Mouse (Mus musculus) MEL (cell line): ENCODE measurements around the gene Caml.

Source experiments
- CHD1 ChIP-seq: IDR thresholded peaks from 2 replicates; pipeline ENCODE4 v1.6.1; 2012; ENCODE audit warnings: low read depth, mild to moderate bottlenecking, inconsistent platforms, low read length, improper control_type of control experiment
- CTCF ChIP-seq, 3 experiments: IDR thresholded peaks in 2 of 3; conservative IDR thresholded peaks in 1 of 3; 2 replicates each; pipeline ENCODE4 v1.5.1; 2011 to 2012; ENCODE audit warnings: low read length in 3 of 3, low read depth in 2 of 3, mild to moderate bottlenecking in 2 of 3, improper control_type of control experiment in 1 of 3, inconsistent platforms in 1 of 3, mixed read lengths in 1 of 3, moderate library complexity in 1 of 3; ENCODE audit not compliant: control insufficient read depth in 1 of 3, insufficient read depth in 1 of 3, poor library complexity in 1 of 3, severe bottlenecking in 1 of 3
- POLR2A ChIP-seq, 2 experiments: IDR thresholded peaks; 2 replicates each; pipeline ENCODE4 v1.6.1; 2011 to 2012; ENCODE audit warnings: low read length in 2 of 2, mild to moderate bottlenecking in 2 of 2, control low read depth in 1 of 2, improper control_type of control experiment in 1 of 2, low read depth in 1 of 2, moderate library complexity in 1 of 2; ENCODE audit not compliant: control insufficient read depth in 1 of 2, insufficient read depth in 1 of 2, poor library complexity in 1 of 2
- TBP ChIP-seq: IDR thresholded peaks from 2 replicates; pipeline ENCODE4 v1.8.0; 2011; ENCODE audit warnings: low read depth, low read length, improper control_type of control experiment
- USF1 ChIP-seq: IDR thresholded peaks from 2 replicates; pipeline ENCODE4 v1.6.1; 2014; ENCODE audit warnings: low read depth, mild to moderate bottlenecking, inconsistent platforms, low read length, improper control_type of control experiment, moderate library complexity
- USF2 ChIP-seq, 2 experiments: IDR thresholded peaks; 2 replicates each; pipeline ENCODE4 v1.6.1; 2011 to 2012; ENCODE audit warnings: improper control_type of control experiment in 2 of 2, low read length in 2 of 2, borderline replicate concordance in 1 of 2, inconsistent platforms in 1 of 2, low read depth in 1 of 2, mild to moderate bottlenecking in 1 of 2; ENCODE audit not compliant: insufficient read depth in 1 of 2
- ZC3H11A ChIP-seq: IDR thresholded peaks from 2 replicates; pipeline ENCODE4 v1.6.1; 2012; ENCODE audit warnings: low read depth, mild to moderate bottlenecking, inconsistent platforms, low read length, improper control_type of control experiment
- ZNF384 ChIP-seq: IDR thresholded peaks from 2 replicates; pipeline ENCODE4 v1.6.1; 2012; ENCODE audit warnings: low read depth, mild to moderate bottlenecking, inconsistent platforms, low read length, improper control_type of control experiment

DNA sequence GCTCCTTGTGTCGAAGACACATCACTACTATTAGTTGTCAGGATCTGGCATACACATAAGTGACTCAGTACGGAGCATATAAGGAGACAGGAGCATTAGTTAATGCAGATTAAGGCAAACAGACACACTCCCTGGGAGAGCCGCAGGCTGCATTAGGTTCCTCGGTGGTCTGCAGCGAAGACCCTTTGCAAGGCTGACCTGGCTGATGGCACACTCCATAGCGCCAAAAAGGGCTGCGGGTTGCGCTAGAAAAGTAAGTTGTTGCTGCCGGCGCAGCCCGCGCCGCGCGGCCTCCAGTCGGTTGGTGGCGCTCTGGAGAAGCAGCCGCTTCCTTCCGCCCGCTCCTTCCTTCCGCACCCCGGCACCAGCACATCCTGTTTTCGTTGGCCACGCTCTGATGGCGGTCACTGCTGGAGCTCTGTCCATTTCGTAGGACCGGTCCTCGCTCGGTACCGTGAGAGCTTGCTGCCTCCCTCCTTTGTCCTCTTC lies 11.9 kb downstream of the Caml start, which contains the start of gene Ddx46:
- peak; percentile 82 to 91 (median 91) for TF ChIP-seq CTCF (IDR thresholded peaks at IDR 0.05 in 2 of 3, conservative IDR thresholded peaks at IDR 0.05 in 1 of 3; ENCODE audit: control insufficient read depth in 1 of 3, insufficient read depth in 1 of 3, low read depth in 2 of 3, low read length in 3 of 3, poor library complexity in 1 of 3, severe bottlenecking in 1 of 3)
- peak; percentile 82 to 93; a peak in 3 of 4 replicates for TF ChIP-seq POLR2A (IDR thresholded peaks at IDR 0.05; ENCODE audit: control insufficient read depth in 1 of 2, insufficient read depth in 1 of 2, low read depth in 1 of 2, low read length in 2 of 2, poor library complexity in 1 of 2)
- TF ChIP-seq ZC3H11A: no peak
- TF ChIP-seq USF2 (IDR thresholded peaks at IDR 0.05; ENCODE audit: borderline replicate concordance in 1 of 2, insufficient read depth in 1 of 2, low read depth in 1 of 2, low read length in 2 of 2): no peak
- TF ChIP-seq CHD1: no peak
- no peak for TF ChIP-seq ZNF384
- peak; percentile 84 for TF ChIP-seq TBP
- TF ChIP-seq USF1: 0 out of 2 replicates have a peak, but pooled peaks have one; percentile 19
